Mouse (Mus musculus) spleen, adult 18-20 months (tissue): Measurements from ENCODE around the gene Trim8.

Experiments
- DNase-seq, 2 experiments: peaks; one replicate each; pipeline ENCODE4 v3.0.0; 2022; ENCODE audit warnings: mixed read lengths in 2 of 2

Gene Trim8

DNA sequence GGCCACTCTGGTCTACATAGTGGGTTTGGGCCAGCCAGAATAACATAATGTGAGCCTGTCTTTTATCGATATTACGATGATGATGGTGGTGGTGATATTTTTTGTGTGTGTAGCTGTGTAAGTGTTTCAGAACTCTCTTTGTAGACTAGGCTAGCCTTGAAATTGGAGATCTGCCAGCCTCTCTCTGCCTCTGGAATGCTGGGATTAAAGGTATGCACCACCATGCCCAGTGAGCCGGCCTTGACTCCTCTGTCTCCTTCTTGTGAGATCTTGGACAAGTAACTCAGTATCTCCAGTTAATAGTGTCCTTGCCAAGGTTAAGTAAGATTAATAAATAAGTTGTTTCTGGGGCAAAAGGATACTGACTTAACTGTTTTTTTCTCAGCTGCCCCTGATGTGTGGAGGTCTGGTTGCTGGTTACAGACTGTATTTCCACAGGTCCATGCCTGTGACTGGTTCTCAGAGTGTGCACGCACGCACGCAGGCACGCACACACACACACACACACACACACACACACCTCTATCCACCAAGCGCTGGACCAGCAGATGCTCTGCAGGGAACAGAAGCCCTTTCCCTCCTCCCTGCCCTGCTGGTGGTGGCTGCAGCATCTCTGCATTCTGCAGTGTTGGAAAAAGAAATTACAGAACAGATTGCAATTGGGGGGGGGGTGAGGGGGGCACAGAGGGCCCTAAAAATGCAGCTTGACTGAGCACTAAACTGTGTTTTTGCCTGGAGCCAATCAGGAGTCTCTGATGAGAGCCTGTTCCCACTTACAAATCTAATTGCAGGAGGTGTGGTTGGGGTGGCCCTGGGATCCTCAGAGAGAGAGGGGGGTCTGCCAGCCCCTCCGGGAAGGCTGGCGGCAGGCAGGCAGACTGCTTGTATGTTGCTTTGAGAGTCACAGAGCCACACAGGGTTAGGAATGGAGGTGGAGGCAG lies 24.5 kb downstream of the Trim8 start:
- DNase-seq = no peak

DNA sequence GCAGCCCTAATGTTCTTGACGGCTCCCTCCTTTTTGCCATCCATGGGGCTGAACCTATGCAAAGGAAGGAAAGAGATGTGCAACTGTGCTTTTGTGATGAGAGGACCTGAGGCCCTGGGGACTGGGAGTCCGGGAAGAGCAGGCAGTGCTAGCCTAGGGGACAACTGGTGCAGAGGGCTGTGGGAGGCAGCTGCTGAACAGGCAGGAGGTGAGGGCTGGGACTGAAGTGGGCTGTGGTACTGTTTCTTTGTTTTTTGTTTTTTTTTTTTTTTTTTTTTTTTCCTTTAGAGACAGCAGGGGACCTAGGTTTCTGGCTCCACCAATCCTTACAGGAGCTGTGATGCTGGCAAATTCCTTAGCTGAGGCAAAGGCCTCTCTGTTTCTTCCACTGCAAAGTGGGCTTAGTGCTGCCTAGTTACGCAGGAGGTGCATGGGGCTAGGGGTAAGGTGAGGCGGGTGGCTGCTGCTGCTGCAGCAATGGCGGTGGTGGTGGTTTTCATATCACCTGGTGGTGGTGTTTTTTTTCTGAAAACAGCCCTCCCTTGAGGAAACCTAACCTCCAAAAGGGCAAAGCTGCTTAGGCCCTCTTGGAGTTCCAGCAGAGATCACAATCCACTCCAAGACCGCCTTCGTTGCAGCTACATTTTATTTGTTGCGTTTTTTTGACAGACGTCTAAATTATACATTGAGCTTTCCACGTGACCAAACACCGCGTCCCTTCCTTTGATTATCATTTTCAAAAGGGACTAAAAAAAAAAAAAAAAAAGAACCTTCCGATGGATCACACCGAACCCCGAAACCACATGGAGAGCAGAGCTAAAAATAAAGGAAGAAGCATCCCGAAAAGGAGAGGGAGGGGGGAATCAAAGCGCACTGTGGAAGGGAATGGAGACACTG lies 26.4 kb downstream of the Trim8 start:
- DNase-seq = no peak

DNA sequence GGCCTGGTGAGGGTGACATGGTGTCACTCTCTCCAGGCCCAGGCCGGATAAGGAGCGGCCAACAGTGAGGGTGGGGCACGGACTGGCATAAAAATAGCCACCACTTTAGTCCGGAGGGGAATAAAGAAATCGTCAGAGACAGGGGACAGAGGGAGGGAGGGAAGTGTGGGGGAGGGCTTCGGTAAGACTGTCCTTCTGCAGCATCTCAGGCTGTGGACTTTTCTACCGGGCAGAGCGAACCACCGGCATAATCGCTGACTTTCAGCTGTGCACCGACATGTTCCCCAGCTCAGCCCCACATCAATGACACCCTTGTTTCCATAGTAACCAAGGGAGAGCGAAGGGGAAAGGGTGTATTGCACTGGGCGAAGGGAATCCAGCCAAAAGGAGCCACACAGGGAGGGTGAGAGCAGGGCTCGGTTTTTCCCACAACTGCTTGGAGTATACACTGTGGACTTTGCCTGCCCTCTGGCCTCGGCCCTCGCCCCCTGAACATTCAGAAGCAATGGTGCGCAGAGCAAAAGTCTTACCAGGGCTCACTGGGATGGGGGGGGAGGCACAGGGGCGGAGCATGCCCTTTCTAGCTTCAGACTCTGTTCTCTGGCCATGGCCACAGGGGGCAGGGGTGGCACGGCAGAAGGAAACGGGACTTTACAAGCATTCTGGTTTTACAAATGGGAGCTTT lies 27.2 kb downstream of the Trim8 start:
- peak; percentile 56 to 66 for DNase-seq

DNA sequence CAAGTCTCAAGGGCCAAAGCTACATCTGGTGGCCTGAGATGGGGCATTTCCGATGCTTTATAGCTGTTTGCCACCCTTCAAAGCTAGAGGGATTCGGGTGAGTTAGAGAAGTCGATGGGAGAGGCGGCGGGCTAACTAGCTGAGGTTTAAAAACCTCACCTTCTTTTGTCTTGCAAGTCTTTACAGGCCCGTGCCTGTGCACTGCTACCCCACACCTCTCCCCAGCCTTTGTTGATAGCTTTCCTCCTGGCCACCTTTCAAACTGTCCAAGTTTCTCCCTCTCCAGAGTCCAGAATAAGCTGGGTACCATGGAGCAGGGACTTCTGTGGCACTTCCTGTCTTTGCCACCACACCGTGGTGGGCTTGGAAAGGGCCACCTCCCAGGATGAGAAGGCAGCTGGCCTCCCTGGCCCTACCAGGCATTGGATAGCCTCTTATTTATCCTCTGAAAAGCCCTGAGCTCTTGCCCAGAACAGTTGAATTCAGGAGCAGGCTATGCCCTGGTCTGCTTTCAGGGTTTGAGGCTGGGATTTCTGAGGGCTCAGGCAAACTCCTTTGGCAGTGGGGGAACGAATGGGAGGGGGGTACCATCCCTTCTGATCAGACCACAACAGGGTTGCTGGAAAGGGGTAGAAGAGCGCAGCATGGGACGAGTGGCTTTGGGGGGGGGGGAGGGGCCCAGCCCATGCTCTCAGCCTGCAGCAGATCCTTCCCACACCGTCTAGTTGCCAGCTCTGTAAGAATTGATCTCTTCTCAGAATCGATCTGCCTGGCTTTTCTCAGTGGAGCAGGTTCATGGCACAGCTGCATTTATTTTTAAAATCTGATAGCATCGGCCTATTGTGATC lies 28.3 kb downstream of the Trim8 start:
- no peak for DNase-seq

DNA sequence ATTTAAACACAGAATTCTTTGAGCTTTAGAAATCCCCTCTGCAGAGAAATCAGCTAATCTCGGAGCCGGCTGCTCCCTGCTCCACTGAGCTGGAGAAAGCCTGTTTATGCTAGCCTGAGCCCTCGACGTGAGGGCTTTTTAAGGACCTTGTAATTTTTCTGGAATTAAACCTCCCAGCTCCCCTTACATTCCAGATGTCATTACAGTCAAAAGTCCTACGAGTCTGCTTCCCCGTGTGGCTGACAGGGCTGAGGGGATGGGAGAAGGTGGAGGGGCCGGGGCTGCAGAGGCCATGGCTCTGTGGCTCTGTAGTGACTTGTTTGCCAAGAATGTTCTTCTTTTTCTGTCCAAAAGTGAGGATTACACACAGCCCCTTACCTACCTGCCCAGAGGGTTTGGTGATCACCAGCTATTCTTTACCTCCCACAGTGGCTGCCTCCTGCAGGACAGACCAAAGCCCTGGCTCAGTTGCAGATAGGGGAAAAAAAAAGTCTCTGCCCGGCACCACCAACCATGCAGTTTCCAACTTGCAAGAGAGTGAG lies 29.0 kb downstream of the Trim8 start:
- no peak for DNase-seq

DNA sequence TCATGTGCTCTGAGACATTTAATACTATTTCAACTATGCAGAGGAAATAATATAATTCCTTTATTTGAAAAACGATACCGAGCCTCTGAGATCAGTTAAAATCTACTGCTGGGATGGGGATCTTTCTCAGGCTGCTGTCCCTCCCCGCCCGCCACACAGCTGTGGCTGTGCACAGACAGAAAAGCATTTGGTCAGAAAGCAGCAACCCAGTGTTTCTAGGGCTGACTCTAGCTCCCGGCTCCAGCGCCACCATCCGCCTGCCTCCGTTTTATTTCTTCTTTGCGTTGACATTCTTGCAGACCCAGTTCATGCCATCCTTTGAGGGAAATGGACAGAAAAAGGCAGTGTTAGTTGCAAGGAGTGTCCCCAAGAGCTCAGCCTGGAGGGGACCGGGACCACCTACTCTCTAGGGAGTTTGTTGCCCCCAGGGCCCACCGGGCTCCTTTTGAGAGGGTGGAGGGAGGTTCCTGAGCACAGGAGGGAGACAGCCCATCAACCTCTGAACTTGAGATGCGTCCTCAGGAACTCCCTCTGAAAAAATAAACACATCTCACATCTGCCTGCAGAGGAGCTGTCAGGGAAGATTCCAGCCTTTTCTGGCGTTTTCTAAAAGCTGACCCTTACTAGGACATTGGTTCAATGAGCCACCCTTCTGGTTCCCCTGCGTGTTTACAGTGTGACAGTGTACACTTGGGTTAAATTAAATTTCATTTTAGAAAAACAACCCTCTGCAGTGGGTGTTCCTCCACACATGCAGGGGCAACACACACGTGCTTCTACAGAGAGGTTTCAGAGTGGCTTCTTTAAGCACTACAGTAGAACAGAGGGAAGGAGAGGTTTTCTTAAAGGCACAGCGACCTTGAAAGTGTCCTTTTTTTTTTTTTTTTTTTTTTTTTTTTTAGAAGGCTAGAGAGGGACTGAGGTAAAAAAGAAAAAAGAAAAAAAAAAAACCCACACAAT lies 29.8 kb downstream of the Trim8 start:
- no peak for DNase-seq

DNA sequence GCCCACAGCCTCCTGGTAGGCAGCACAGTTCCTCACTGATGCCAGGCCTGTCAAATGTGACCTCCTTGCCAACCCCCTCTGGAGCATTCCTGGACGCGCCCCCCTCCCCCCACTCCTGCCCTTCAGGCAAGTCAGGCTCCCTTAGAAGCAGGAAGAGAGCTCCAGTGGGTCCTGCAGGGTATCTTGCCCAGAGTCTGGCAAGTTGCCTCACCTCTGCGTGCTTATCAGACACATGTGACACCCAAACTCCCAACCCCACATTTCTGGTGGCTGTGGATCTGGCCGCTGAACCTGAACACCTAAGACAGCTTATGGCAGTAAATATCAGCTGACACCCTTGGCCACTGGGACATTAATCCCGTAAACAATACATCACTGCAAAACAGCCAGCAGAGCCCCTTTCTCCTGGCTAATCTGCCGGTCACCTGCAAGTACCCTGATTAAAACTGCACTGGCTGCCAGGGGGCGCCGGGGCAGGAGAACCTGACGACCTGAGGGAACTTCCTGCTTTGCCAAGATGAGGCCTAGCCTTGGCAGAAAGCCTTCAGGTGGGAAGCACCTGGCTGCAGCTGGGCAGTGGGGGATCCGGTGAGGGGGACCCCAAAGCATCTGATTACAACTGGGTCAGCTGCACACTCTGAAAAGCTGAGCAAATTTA lies 30.7 kb downstream of the Trim8 start:
- DNase-seq = no peak

DNA sequence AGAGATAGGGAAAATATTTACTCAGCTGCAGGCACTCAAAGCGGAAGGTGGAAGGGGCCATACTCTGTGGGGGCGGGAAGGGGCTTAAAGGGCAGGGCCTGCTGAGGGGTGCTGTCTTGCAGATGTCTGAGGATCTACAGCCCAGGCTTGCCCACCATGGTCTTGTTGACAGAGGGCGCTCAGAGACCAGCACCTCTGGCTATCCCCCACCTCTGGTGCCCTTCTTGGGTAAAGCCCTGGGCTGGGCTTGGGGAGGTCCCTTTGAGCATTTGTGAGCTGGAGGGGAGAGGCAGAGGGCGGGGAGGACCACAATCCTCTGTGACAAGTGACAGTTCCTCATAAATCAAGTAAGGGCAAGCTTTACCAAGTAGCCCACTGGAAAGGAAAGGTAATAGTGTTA lies 31.6 kb downstream of the Trim8 start:
- no peak for DNase-seq

DNA sequence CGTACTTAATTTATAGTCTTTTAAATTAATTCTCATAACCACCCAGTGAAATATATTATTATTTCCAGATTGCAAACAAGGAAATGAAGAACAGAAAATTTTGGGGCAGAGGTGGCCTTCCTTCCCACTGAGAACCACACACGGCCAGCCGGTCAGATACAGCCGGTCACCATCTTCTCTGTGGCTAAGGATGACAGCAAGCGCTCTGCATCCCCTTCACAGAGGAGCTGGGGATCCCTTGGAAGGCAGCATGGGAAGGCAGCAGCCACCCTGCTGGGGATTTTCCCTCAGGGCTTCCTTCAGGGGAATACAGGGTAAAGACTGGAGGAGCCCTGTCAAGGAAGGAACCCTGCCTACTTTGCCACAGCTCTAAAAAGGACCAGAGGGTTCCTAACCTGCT lies 32.0 kb downstream of the Trim8 start:
- DNase-seq = no peak

DNA sequence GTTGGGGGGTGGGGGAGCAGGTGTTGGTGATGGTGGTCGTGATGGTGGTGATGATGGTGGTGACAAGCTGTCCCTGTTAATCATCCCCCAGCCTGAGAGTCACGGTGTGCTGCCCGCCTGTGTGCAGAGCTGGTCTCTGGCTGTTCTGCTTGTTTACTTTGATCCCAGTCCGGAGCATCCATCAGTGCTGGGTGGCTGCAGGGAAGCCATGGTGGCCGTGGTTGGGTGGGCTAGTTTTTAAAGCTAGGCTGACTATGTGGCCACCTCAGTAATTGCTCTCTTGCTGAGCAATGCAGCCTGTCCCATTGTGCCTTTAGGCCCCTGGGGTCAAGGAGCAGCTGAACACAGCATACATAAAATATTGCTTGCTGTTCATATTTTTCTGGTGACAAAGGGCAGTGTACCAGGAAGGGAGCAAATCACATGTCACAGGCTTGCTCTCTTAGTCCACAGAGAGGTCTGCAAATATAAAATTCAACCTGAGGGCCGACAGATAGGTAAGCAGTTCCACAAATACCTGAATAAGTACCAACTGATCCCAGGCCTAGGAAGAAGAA lies 33.1 kb downstream of the Trim8 start:
- DNase-seq = no peak

DNA sequence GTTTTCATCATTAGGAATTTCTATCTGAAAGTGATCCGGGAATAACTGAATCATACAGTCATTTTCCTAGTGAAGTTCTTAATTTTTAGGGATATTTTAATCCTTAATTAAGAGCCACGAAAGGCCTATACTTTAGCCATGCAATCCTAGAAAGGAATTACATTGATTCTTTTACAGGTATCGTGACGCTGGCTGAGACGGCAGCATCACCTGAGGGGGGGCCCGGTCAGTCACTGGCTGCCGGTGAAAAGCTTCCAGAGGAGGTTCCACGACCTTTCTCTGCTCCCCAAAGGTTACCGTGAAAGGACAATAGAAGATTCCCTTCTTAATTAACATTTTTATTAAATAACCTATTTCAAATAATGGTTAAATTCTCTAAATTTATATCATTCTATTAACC lies 35.9 kb downstream of the Trim8 start:
- no peak for DNase-seq

DNA sequence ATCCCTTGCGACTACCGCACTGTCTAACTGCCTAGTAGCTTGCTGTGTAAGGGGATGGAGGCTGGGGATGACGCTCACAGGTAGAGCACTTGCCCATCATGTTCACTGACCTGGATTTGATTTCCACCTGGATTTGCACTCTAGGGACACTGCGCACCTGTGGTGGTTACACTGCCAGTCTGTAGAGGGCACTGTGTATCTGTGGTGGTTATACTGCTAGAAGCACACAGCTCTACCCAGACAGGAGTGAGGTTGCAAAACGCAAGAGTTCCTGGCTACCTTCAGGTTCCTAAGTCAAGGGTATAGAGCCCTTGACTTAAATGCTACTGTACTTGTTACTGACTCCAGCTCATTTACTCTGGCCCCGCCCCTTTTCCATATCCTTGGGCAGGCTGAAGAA lies 36.7 kb downstream of the Trim8 start:
- DNase-seq = no peak

DNA sequence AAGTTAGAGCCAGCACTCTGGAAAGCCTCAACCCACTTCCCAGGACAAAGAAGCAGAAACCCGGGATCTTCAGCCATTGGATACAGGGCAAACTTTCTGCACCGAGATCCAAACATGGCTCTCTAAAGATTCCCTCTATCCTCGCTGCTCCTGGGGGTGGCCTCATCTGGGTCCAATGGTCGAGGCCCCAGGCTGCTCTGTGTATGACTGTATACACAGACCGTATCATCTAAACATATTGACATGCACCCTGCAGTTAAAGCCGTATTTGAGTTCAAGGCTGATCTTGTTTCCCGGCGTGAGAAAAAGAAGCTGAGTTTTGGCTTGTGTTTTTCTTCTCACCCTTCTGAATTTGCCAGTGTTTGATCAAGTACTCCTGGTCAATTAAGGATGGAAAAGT lies 41.2 kb downstream of the Trim8 start:
- no peak for DNase-seq

DNA sequence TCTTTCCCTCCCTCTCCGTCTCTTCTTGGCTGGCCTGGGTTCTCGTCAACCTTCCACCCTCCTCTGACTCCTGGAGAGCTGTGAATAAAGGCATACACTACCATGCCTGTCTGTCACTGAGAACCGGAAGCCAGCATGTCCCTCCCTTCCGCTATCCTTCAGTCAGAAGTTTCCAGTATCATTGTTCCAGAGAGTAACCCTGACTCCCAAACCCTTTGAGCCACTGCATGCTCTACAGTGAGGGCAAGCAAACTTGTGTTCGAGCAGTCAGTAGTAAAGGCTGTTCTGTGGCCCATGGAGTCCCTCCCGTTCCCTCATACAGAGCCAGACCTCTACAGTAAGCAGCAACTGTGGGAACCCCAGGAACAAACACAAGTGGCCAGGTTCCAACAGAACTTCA lies 46.1 kb downstream of the Trim8 start:
- no peak for DNase-seq

DNA sequence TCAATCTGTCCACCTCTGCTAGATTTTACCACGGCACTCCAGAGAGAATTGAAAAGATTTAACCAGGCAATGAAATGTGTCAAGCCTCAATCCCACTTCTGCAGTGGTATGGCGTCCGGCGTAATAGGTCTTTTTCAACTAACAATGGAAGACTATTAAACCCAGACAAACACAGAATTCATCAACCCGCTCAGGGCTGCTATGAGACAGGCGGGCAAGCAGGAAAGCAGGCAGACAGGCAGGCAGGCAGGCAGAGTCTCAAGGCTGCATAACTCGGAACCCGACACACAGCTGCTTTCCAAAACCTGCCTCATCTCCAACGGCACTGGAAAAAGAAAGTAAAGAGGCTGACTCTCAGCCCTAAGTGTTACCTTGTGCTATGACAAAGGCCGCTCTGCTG lies 46.6 kb downstream of the Trim8 start:
- no peak for DNase-seq

DNA sequence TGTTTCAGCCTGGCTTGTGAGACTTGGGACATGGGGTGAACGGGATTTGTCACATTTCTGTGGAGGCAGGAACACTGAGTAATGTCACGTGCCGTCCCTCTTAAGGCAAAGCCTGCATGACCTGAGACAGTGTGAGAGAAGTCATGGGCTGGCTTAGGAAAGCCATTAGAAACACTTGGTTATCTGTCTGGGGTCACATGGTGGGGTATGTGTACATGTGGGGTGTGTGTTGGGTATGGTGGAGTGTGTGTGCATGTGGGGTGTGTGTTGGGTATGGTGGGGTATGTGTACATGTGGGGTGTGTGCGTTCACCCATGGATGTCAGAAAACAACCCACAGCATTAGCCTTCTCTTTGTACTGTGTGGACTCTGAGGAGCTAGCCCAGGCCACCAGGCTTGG lies 48.9 kb downstream of the Trim8 start:
- DNase-seq = no peak

DNA sequence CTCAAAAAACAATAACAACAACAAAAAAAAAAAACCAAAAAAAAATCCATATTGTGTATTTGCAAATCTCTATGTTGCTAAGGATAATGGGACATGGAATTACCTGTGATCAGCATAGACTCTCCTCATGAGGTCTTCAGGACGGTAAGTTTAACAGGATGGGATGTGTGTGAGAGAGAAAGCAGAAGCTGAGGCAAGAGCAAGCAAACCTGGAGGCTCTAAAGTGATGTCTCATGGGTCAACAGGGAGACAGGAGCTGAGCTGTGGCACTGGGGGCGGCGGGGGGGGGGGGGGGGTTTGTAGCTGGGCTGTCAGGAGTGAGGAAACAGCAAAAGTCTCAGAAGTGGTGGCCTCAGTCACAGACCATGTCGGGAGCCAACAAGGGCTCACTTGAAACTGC lies 51.0 kb downstream of the Trim8 start:
- no peak for DNase-seq

DNA sequence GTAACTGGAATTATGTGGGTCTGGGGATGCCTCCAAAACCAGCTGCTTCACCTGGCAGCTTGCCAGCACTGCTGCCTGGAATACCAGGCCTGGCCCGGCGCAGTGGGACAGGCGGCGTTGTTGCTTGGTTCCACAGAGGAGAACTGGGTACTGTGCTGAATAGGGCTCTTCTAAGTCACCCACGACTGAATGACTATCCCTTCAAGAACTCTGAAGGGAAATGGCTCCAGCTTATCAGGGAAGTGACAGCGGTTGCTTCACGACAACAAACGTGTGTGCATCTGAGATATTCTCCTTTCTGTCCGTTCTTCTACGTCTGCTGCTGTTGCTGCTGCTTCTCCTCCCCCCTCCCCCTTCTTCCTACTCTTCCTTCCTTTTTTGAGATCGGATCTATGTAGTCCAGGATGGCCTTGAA lies 52.0 kb downstream of the Trim8 start:
- DNase-seq = no peak

DNA sequence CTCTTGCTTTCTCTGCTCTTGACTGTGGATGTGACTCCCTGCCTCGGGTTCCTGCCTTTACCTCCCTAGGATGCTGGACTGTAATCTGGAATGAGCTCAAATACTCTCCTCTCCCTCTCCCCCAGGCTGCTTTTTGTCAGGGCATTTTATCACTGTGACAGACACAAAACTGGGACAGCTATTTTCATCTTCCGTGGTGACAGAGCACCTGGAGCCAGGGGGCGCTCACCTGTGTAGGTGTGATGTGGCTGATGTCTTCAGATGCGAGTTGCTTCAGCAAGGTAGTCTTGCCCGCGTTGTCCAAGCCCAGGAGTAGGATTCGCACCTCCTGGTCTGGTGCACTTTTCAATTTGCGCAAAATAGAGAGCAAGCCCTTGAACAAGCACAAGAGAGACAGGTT lies 56.5 kb downstream of the Trim8 start:
- no peak for DNase-seq

DNA sequence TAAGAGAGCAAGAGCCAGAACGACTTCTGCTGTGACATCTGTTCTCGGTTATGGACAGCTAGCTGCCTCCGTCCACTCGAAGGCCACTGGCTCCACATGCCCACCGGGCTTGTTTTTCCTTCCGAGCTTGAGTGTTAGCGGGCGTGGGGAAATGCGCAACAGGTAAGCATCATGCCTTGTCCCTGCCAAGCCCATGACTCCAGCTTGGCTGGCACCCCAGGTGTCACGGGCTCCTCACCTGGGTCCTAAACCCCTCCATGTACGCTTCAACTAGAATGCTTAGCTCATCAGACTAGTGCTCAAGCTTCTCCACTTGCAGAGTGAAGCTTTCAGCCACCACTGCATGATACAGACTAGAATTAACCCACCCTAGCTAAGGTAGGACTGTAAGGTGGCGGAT lies 57.1 kb downstream of the Trim8 start:
- no peak for DNase-seq
